Mouse (Mus musculus) left cerebral cortex, postnatal 25 days (tissue): ENCODE measurements around the gene Rassf2. TPM values are rescaled to one million over a fixed set of nuclear protein-coding genes. Genes with fewer than 3 reads are reported as not detected.

Experiments used
- DNase-seq, 2 experiments: peaks; one replicate each; pipeline ENCODE4 v3.0.0; 2022; ENCODE audit warnings: low spot score in 2 of 2, mixed read lengths in 1 of 2
- intact Hi-C: fragments of 180-260 bp; cut with DNase I; formaldehyde crosslinking; loops from one replicate; pipeline ENCODE4 v1.15.1; 2025
- total RNA-seq, 2 experiments: library from RNA; stranded (reverse); gene quantifications; 2 replicates each; pipeline ENCODE4 v1.2.3; 2021

Rassf2 gene
- total RNA-seq, 2 experiments from 2014 or later = 36.1 to 38.7 TPM

DNA sequence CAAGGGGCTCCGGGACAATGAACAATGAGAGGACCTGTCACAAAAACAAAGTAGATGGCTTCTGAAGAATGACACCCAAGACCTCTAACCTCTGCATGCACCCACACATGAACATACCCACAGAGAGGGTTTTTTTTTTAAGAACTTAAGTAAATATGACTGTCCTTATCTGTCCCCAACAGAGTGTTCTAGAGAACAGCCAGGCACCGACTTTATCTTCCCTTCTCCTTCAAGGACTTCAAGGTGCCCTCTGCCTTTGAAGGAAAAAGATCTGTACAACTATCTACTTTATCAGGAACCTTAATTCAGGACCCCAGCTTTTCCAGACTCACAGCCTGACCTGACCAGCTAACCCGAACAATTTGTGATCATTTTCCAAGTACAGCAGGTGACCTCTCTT, 89.6 kb downstream of the Rassf2 start:
- no peak for DNase-seq
- intact Hi-C loops = no loop called here

Other genes starting within 250 kb of the Rassf2 start
- gene Erv3, start 170.5 kb downstream of the Rassf2 start, total RNA-seq = under 1 TPM in 1 of 2 experiments, not detected in 1; 0.23 TPM
- gene Prnp, start 120.3 kb downstream of the Rassf2 start, total RNA-seq = 100 to 1,000 TPM; 698 to 767 TPM
- gene Prn, start 120.3 kb downstream of the Rassf2 start, total RNA-seq = under 1 TPM; 0.09 to 0.37 TPM
- gene Prnd, start 79.4 kb downstream of the Rassf2 start, total RNA-seq = not detected
- gene Slc23a2, start 114.8 kb upstream of the Rassf2 start, total RNA-seq = 100 to 1,000 TPM; 134 to 144 TPM
- gene Tmem230, start 217.5 kb upstream of the Rassf2 start, total RNA-seq = 10 to 100 TPM; 32.1 TPM
- 10 to 100 TPM; 49.1 to 51.8 TPM for gene Pcna, start 223.1 kb upstream of the Rassf2 start, total RNA-seq
- 100 to 1,000 TPM; 234 to 245 TPM for gene Cds2, start 232.9 kb upstream of the Rassf2 start, total RNA-seq